Mouse (Mus musculus) large intestine, adult 2 months (tissue): ENCODE measurements around the gene Ptprt. TPM values are rescaled to one million over a fixed set of nuclear protein-coding genes. Genes with fewer than 3 reads are reported as not detected.

ENCODE experiments used
- DNase-seq: peaks from one replicate; pipeline ENCODE4 v3.0.0-alpha.2; 2012; ENCODE audit warnings: low read depth, low spot score
- WGBS: fragments of 180-500 bp; shearing (Covaris S2); methylation state at CpG from one replicate; pipeline ENCODE4 v1.1.7; 2018; 5-methylcytosine and 5-hydroxymethylcytosine counted together
- polyA plus RNA-seq: library from polyadenylated mRNA; depleted of rRNA; stranded (reverse); fragments of >200 nt; gene quantifications from 2 replicates; pipeline ENCODE4 v1.2.3, GENCODE M21; 2012

Ptprt gene
- polyA plus RNA-seq, 1 experiment = 0.69 TPM

DNA sequence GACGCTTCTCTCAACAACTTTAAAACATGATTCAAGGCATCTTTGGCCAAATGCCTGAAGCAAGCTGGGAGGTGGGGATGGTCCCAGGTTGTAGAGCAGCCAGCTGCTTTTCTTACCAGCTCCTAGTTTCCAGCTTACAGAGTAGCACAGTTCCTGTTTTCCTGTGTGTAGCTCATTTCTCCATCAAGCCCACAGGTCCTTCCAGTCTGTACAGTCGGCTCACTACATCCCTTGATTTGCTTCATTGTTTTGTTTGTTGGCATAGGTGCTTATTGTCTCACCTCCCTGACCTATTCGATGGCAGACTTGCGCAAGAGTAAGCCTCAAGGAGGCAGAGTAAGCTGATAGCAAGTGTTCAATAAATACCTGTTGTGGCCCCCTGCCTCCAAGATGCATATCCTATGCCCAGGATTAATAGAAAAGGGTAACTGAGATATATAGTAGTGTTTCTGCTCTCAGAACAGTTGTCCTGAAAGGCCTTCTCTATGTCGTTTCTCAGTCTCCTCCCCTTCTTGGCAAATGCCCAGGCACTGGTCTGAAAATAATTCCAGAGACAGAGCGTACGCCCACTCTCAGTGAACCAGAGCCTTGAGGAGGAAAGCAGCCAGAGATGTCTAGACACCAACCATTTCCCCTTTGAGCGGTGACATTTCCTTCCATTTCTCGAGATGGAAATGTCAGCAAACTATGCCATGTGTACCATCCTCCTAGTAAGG is 852.7 kb downstream of the Ptprt start:
- no peak for DNase-seq
- 71% methylated on average over 9 of the region's 9 CpGs for WGBS

DNA sequence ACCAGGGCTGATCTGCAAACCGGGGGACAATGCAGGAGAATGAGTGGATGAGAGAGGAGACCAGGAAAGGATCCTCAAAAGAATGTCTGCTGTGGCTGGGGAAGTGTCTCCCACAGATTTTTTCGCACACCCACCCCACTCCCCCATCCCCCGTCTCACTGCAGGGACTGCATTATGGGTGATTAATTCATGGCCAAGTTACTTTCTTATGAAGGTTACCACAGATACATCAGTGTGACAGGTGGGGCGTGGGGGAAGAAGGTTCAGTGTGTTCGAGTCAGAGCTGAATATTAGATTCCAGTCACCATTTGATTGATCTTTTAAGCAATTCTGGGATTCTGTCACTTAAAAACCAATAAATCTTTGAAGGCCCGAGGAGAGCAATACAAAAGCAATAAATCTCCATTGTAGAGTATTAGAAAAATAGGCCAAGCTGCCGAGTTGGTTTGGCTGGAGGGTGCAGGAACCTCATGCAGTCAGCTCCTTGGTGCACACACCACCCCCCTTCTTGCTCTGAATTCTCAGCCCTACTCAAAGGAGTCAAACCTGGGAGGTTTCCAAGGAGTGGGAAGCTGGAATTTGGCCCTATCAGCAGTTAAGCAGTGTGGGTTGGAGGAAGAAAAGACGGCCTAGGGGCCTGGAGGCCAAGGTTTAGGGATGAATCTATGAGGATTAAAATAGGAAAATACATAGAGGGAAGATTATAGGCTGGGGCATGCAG is 854.5 kb downstream of the Ptprt start:
- WGBS = 51% methylated on average over 8 of the region's 8 CpGs
- DNase-seq = no peak

DNA sequence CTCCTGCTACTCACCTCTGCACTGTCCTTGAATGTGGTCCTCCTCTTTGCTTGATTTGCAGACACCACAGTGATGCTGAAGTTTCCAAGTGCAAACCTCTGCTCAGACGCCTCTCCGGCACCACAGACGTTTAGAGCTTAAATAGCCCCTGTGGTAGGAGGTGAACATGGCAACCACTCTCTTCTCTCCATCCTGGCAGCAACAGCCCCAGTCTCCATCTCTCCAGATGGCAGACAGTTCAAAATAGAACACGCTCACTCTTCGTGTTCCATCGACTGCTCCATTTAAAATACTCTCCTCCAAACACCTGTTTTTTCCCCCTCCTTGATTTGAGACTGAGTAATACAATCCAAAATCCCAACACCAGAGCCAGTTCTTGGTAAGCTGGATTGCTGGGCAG is 861.0 kb downstream of the Ptprt start:
- 82% methylated on average over 6 of the region's 6 CpGs for WGBS
- DNase-seq = no peak

DNA sequence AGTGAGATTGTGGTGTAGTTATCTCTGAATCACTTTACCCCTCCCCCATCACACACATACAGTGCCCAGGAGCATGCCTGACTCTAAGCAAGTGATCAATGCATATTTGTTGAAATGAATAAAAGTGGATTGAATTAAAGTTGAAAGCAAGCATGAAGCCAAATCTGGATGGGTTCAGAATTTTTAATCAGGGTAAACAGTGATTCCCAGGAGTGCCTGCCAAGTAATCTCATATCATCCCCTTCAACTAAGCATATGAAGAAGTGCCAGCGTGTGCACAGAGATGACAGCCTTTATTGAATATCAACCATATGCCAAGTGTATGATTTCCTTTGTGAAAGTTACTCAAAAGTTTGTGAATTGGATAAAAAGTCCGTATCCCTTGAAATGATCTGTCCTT is 893.4 kb downstream of the Ptprt start:
- DNase-seq = no peak
- WGBS = 75% methylated on average over 2 of the region's 2 CpGs

DNA sequence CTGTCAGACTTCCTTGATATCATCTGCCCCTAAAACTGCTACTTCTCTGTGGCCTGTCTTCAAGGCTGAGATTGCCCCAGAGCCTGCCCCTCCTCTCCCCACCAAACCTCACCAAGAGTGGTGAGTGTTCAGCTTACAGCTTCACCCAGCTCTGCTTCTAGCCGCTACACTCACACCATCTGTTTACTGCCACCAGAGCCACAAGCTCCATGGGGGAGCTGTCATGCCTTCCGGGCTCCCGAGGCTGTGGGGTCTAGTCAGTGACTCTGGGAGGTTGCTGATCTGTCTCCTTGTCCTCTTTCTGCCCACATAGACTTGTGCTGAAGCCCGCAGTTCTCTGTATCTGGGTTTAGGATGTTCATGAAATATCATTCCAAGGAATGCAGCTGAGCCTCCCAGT is 947.9 kb downstream of the Ptprt start:
- no peak for DNase-seq
- WGBS = 46% methylated on average over 4 of the region's 4 CpGs

DNA sequence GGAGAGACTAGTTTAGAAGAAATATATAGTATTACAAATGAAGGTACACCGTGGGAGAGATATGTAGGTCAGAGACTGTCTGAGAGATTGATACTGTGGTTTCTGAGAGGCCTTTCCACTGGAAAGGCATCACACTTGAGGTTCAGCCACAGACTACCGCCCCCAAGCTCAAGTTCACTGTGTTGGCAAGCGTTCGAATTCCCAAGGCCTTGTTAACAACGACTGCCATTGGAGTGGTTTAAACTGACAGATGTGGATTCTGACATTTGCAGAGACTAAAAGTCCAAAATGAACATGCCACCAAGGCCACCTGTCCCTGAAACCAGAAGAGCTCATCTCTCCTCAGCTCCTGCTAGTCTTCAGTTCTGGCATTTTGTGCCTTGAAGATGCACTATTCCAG is 951.6 kb downstream of the Ptprt start:
- DNase-seq = no peak
- WGBS = 82% methylated on average over 5 of the region's 5 CpGs

DNA sequence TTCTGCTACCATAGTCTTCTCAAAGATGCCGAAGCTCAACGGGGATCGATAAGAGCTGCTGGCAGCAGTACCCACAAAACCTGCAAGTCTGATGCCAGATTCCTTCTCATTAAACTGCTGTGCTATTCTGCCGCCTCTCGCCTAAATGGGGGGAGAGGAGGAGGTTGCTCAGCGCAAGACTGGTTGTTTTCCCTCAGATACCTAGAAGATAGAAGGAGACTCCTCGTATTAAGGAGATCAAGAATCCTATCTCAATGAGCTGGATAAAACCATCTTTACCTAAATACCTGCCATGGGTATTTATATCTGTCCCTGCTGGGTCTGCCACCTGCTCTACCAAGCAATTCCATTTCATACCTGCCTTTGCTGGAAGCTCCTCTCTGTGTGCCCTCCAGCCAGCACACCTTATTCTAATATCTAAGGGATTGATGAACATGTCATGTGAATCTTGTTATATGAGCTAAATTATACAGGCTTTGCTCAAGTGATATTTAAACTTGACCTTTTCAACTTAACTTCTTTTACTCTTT is 954.5 kb downstream of the Ptprt start:
- 90% methylated on average over 7 of the region's 7 CpGs for WGBS
- DNase-seq = no peak

DNA sequence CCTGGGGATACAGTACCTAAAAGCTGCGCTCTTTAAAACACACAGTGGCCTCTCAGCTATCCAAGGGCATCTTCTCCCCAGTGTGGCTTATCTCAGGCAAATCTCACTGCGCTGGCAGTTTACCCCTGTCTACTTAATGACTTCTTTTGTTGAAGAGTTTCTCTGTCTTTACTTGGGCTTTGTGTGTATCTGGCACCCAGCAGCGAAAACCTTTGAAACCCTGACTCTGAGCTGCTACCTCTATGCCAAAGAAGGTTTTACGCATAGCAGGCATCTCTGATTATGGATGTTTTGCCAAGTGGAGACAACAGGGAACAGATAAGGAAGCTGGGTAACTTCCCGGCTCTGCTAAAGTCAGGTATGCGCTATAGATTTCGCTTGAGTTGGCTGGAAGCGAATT is 956.1 kb downstream of the Ptprt start:
- no peak for DNase-seq
- 37% methylated on average over 8 of the region's 8 CpGs for WGBS

DNA sequence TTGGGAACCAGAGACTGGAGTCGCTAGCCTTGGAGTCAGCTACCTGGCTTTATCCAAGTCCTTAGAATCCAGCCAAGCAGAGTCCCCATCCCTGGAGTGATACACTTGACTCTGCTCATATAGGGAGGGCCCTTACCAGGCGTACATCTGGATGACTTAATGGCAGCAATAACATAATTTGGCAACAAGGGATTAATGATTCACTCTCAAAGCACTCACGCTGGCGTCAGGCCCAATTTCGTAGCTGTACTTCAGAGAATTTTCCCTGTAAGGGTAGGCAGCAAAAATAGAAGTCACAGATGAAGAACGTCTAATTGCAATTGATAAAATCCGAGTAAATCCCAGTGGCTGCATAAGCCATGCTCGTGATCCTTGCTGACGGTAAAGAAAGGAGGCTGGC is 956.5 kb downstream of the Ptprt start:
- peak; percentile 24 for DNase-seq
- 16% methylated on average over 9 of the region's 9 CpGs for whole genome bisulfite sequencing

DNA sequence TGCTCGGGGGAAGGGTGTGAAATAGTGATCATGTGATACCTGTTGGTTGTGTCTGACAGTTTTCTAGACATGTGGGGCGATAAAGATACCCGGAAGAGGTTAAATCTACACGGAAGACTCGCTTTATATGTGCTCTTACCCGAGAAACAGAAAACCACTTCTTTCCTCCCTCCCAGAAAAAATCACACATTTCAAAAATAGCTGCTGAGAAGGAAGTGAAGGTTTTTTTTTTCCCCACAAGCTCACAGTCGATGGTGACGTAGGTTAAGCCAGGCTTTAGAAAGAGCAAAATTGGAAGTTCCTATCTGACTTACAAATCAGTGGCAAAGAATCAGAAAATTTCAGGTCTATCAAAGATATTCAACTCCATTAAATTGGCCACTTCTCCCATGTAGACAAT is 965.1 kb downstream of the Ptprt start:
- 75% methylated on average over 8 of the region's 8 CpGs for WGBS
- DNase-seq = no peak

DNA sequence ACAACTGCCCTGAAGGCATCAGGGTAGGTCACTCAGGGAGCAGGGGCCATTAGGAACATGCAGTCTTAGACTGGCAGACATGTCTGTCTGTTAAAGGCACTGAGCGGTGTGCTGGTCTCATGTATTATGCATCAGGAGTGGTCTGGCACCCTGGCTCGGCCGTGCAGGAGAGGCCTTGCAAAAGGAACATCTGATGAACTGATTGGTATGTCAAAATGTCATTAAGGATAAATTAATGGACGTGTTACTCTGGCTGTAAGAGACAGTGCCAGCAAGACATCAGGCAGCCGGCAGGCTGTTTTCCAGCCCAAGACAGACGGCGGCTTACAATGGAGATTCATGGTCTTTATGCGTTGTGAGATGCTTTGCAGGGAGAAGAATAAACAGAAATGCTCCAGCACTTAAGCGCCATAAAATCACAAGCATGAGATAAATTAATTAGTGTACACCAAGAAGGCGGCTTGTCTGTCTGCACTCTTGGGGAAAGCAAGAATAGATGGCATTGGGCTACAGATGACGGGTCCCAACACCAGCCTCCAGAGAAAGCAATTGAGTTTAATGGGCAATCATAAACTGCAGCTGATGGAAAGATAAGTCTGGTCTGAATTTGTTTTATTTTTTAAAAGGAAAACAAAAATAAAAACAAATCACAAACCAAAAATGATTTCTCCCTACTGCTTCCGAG is 992.5 kb downstream of the Ptprt start:
- 77% methylated on average over 12 of the region's 12 CpGs for WGBS
- DNase-seq = no peak

DNA sequence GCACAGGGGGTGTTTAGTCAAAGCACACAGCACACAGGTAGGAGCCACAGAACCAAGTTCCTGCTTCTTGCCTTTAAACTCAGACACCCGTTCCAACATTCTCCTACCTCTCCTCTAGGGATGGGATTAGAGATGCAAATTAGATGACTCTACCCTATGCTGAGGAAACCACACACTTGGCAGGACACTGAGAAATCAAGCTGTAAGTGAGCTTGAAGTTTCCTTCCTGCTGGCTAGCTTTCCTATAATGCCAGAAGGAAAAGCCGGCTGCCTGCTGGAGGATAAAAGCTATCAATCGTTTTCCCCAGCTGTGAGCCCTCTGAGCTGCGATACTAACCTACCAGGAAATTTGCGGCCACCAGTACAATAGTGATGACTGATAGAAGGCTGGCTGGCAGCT is 999.0 kb downstream of the Ptprt start:
- no peak for DNase-seq
- 41% methylated on average over 5 of the region's 5 CpGs for WGBS

DNA sequence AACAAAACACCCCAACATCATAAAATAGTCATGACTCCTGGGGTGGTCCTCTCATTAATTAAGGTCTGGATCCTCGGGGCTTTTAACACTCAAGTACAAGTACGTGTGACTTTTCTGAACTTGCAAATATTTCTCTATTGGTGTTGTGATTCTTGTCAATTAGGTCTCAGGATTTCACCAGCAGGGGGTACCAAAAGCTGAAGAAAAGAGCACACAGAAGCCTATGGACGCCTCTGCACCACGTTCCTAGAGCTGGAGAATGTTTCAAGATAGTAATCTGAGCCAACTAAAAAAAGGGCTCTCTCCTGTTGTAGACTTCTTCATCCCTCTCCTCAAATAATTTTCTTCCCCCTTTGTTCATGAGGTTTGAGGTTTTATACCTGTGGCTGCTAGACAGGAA is 1000.1 kb downstream of the Ptprt start:
- 8% methylated on average over 4 of the region's 4 CpGs for WGBS
- no peak for DNase-seq

DNA sequence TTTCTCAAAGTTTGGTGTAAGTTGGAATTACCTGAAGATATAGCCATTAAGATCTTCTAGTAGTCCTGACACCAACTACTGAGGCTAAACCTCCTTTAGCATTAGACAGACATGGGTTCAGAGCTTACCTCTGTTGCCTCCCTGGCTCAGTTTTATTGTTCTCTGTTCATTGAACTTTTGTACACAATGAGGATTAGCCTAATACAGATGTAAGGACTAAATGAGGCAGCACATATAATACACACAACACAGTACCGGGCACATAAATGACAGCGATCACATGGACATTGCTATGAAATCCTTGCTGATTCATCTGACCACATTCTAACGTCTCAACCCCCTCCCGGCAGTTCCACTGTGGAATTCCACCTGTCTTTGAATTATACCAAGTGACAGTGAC is 1003.9 kb downstream of the Ptprt start:
- WGBS = 81% methylated on average over 4 of the region's 4 CpGs
- no peak for DNase-seq

DNA sequence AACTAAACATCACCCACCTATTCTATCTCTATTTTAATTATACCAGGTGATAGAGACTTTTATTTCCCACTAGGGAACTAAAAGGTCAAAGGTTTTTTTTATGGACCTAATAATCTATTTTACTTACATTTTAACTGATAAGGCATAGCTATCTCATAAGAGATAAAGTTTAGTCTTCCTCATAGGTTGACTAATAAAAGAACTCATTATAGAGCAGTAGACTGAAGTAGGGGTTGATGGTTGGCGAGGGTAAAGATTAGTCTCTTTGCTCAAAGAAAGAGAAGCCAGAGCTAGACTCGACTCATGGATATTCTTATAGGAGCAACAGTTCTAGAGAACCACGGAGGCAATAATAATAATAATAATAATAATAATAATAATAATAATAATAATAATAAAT is 1004.3 kb downstream of the Ptprt start:
- 57% methylated on average over 3 of the region's 3 CpGs for WGBS
- no peak for DNase-seq

DNA sequence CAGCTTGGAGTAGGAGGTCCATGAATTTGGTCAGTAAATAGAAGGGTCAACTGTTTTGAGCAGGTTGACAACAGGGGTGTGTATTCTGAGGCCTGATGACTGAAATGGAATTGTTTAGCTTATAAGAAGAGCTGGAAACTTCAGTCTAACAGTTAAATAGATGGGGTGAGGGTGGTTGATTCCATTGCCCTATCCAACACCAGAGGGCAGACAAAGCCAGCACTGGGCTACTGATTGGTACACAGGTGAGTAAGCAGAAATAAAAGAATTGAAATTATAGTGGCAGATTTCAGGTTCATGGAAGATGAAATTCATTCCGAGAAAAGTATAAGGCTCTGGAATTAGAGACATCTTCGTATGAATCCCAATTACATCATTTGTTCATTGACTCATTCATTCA is 1020.1 kb downstream of the Ptprt start:
- WGBS = 95% methylated on average over 2 of the region's 2 CpGs
- DNase-seq = no peak

DNA sequence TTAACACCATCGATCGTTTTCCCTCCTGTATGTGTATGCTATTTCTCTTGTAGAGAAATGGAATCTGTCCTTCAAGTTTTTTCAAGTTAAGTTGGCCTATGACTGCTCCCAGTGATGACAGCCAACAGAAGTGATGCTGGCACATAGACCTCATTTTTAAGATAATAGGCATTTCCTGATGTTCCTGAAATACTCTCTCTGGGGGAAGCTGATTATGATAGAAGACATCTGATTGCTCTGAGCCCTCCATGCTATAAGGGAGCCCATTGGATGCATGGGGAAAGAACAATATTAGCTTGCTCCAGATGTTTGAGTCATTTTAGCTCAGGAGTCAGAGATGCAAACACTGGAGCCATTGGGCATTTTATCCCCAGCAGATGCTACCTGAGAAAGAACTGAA is 1026.9 kb downstream of the Ptprt start:
- DNase-seq = no peak
- WGBS = 93% methylated on average over 2 of the region's 2 CpGs

DNA sequence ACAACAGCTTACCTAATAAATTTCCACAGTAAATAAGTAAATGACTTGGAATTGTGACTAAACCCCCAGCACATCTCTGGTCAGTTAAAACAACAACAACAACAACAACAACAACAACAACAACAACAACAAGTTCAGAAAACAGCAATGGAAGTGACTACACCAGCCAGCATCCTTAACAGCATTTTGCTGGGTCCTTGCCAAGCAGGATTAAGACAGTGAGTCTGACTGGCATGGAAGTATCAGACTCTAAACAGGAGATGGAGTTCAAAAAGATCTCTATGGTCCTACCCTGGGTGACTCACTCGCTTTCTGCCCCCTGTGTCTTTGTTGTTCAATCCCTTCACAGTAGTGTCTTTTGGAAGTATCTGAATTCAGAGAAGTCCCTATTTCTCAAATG is 1035.1 kb downstream of the Ptprt start:
- 53% methylated on average over 1 of the region's 1 CpGs for WGBS
- DNase-seq = no peak

DNA sequence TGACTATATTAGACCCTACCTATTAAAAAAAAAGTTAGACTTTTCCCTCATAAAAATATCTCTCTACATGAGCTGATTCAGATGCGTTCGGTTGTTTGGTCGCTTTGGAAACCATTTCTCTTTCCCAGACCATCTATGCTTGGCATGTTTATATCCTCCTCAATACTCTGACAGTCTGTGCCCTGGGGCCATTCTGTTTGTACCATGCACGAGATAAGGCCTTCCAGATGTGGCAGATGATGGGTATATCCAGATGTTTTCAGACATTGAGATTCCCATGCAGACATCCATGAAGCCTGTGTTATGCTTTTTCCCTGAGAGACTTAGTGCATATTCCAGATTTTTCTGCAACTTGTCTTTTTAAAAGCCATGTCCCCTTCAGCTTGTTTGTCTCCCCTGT is 1052.5 kb downstream of the Ptprt start:
- DNase-seq = no peak
- WGBS = 67% methylated on average over 4 of the region's 4 CpGs

DNA sequence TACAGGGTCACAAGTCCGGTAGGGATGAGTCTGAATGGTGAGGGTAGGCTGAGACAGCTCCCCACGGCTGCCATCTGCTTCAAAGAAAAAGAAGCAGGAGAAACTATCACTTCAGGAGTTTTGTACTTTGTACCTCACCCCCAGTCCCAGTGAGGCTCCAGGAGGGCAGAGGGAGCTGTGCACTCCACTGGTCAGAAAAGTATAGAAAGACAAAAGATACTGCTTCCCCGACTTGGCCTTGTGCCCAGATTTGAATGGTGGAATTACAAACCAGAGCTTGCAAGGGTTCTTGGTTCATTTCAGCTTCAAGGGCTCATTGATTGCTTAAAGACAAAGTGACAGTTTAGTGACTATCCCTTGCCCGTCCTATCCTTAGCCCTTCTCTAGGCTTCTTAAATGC is 1053.6 kb downstream of the Ptprt start:
- no peak for DNase-seq

More for the DNA sequence above, 1053.6 kb downstream of the Ptprt start:
- 58% methylated on average over 4 of the region's 4 CpGs for WGBS
